Mouse (Mus musculus) intestine, postnatal 0 days (tissue): ENCODE measurements around the gene Samd8. TPM values are rescaled to one million over a fixed set of nuclear protein-coding genes. Genes with fewer than 3 reads are reported as not detected.

Experiments used
- ATAC-seq: fragments of 200-750 bp; cut with Nextera tagmentation; 2 replicates; pipeline ENCODE4 v1.8.0; 2017; ENCODE audit warnings: mild to moderate bottlenecking, moderate TSS enrichment, moderate library complexity
- H3K27ac ChIP-seq: fragments of 300-500 bp; sonication (generic); 2 replicates; pipeline ENCODE4 v1.5.1; 2014; ENCODE audit warnings: mild to moderate bottlenecking, low read depth, low read length, moderate library complexity
- H3K27me3 ChIP-seq: fragments of 300-500 bp; sonication (generic); replicated peaks from 2 replicates; pipeline ENCODE4 v1.6.1; 2014; ENCODE audit warnings: low read length, mixed read lengths; ENCODE audit not compliant: control insufficient read depth, insufficient read depth
- H3K36me3 ChIP-seq: fragments of 300-500 bp; sonication (generic); 2 replicates; pipeline ENCODE4 v1.6.1; 2014; ENCODE audit warnings: mild to moderate bottlenecking, moderate library complexity; ENCODE audit not compliant: control insufficient read depth, insufficient read depth
- H3K4me1 ChIP-seq: fragments of 300-500 bp; sonication (generic); replicated peaks from 2 replicates; pipeline ENCODE4 v1.6.1; 2014; ENCODE audit warnings: antibody characterized with exemption, low read length, mixed read lengths; ENCODE audit not compliant: control insufficient read depth, insufficient read depth
- H3K4me2 ChIP-seq: fragments of 300-500 bp; sonication (generic); replicated peaks from 2 replicates; pipeline ENCODE4 v1.6.1; 2014; ENCODE audit warnings: low read depth, mild to moderate bottlenecking, moderate library complexity
- H3K4me3 ChIP-seq: fragments of 300-500 bp; sonication (generic); 2 replicates; pipeline ENCODE4 v1.5.1; 2014; ENCODE audit warnings: low read depth, low read length
- H3K9ac ChIP-seq: fragments of 300-500 bp; sonication (generic); 2 replicates; pipeline ENCODE4 v1.6.1; 2014; ENCODE audit warnings: mild to moderate bottlenecking, low read depth, low read length
- H3K9me3 ChIP-seq: fragments of 300-500 bp; sonication (generic); 2 replicates; pipeline ENCODE4 v1.6.1; 2016; ENCODE audit warnings: mixed run types; ENCODE audit not compliant: control insufficient read depth
- CTCF ChIP-seq: sonication (generic); IDR thresholded peaks from 2 replicates; pipeline ENCODE4 v1.5.1; 2016; ENCODE audit warnings: low read depth, mild to moderate bottlenecking, control low read depth, antibody characterized with exemption, moderate library complexity
- WGBS: fragments of 180-500 bp; shearing (Covaris S2); extraction: QIAGEN DNeasy Blood & Tissue Kit; methylation state at CpG from one replicate; pipeline ENCODE4 v1.1.7; 2014; 5-methylcytosine and 5-hydroxymethylcytosine counted together
- polyA plus RNA-seq: library from polyadenylated mRNA; unstranded; fragments of >200 nt; fragmentation: Nextera tagmentation; extraction: Ambion mirVana; gene quantifications from 2 replicates; pipeline ENCODE4 v1.2.1, GENCODE M21; 2015

Samd8 gene
- polyA plus RNA-seq, 1 experiment from 2014 or later, result 16.3 TPM

DNA sequence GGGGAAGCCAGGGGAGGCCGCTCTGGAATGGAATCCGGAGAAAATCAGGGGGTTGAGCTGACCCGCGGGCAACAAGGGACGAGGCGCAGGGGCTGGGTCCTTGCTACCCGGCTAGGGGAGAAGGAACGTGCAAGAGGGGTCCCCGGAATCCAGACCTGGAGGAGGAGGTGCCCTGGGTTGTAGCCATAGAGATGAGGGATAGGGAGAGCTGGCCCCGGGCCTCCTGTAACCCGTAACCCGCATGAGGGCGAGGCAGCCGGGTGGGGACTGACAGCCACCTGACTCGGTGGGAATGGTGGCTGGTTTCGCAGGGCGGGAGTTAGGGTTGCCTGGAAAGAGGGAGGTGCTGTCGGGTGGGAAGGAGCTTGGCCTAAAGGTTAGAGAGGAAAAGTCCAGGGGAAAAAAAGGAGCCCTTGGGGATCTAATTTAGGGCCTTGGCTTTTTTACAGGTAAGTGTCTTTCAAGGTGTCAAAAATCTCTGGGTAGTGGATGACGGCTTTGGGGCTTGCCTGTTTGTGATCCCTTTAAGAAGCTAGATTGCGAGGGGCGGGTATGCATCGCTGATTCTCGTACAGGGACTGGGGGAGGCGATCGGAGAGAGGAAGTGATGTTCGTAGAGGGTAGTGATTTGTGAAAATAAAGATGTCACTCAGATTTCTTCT, 681 bp downstream of the Samd8 start, which contains the start of gene Dusp13:
TSS of gene Dusp13 (minus strand) at position 301 of the 662 bp plus-strand sequence.
- WGBS, result under 1% methylated on average over 26 of the region's 26 CpGs
- no peaks in the 10 kb centered on the region for H3K36me3 ChIP-seq
- peak; percentile 76 for ATAC-seq
- no peaks in the 10 kb centered on the region for H3K27me3 ChIP-seq
- H3K9ac ChIP-seq, result peak within 1 kb of the TSS; percentile 97
- TF ChIP-seq CTCF, result no peak
- no peaks in the 10 kb centered on the region for H3K9me3 ChIP-seq
- peak within 1 kb of the TSS; percentile 100 for H3K4me3 ChIP-seq
- H3K4me2 ChIP-seq, result peak within 1 kb of the TSS; percentile 79
- H3K4me1 ChIP-seq, result peaks cover 5% of the 10 kb centered on the region; the same call in 1 of the 2 replicates
- H3K27ac ChIP-seq, result peak within 1 kb of the TSS; percentile 91

DNA sequence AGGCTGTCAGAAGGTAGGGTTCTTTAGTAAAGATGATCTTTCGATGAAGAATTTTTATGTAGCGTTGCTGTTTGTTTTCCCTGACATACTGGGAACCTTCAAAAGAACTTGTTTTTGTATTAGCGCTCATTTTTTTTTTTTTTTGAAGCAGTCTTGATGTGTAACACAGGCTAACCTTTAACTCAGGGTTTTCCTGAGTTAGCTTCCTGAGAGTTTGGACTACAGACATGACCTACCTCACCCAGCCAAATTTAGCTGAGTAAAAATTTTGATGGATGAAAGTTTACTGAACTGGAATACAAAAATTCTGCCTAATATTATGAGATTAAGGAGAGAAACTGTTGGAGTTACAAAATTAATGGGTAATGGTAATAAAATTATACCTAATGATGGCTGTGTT, 2.1 kb downstream of the Samd8 start:
- H3K27me3 ChIP-seq, result no peaks in the 10 kb centered on the region
- H3K36me3 ChIP-seq, result no peaks in the 10 kb centered on the region
- 84% methylated on average over 3 of the region's 3 CpGs for WGBS
- no peak overlapping the region for H3K27ac ChIP-seq
- H3K4me1 ChIP-seq, result peaks cover 5% of the 10 kb centered on the region; the same call in 1 of the 2 replicates
- no peak overlapping the region for H3K9ac ChIP-seq
- no peak overlapping the region for H3K4me3 ChIP-seq
- no peaks in the 10 kb centered on the region for H3K9me3 ChIP-seq
- no peak for ATAC-seq
- H3K4me2 ChIP-seq, result peak overlapping the region; percentile 79
- no peak for TF ChIP-seq CTCF

DNA sequence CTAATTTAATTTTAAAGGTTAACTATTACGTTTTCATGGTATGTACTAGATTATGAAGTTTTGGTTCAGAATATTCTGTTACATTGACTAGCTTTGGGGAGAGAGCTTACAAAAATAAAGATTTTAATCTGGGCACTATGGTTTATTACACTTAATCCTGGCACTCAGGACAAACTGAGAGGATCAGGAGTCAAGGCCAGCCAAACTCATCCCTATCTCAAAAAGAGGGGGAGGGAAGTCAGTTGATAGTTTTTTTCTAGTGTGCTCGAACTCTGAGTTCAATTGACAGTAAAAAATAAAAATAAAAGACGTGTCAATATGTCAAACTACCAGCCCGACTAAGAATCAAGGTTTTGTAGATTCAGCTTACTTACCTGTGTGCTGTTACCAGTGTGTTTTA, 3.0 kb downstream of the Samd8 start:
- ATAC-seq, result no peak
- no peaks in the 10 kb centered on the region for H3K27me3 ChIP-seq
- H3K4me1 ChIP-seq, result peaks cover 5% of the 10 kb centered on the region; the same call in 1 of the 2 replicates
- no peaks in the 10 kb centered on the region for H3K36me3 ChIP-seq
- H3K9me3 ChIP-seq, result no peaks in the 10 kb centered on the region
- H3K4me2 ChIP-seq, result no peak overlapping the region
- H3K4me3 ChIP-seq, result no peak overlapping the region
- no peak overlapping the region for H3K9ac ChIP-seq
- no peak overlapping the region for H3K27ac ChIP-seq
- no peak for TF ChIP-seq CTCF
- WGBS, result 67% methylated on average over 4 of the region's 4 CpGs

DNA sequence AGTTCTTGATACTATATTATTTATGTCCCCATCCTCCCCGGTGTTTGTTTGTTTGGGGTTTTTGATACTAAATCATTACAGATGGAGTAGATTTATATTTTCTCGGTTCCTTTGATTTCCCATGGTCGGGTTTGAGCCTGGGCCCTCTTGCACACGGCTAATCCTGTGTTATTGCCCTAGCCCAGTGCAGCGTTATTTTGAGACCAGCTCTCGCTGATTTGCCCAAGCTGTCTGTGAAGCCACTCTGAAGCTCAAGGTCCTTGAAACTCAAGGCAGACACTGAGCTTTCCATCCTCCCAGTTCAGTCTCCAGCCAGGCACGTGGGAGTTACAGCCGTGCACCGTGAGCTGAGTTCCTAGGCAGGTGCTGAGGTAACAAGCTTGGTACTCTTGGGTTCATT, 11.2 kb downstream of the Samd8 start:
- no peaks in the 10 kb centered on the region for H3K36me3 ChIP-seq
- WGBS, result 79% methylated on average over 9 of the region's 9 CpGs
- no peak overlapping the region for H3K4me3 ChIP-seq
- H3K4me1 ChIP-seq, result 0 out of 2 replicates have a peak, but pooled peaks cover 4% of the 10 kb centered on the region
- H3K27me3 ChIP-seq, result no peaks in the 10 kb centered on the region
- TF ChIP-seq CTCF, result no peak
- H3K9ac ChIP-seq, result no peak overlapping the region
- no peak for ATAC-seq
- H3K27ac ChIP-seq, result no peak overlapping the region
- H3K9me3 ChIP-seq, result no peaks in the 10 kb centered on the region
- H3K4me2 ChIP-seq, result no peak overlapping the region

DNA sequence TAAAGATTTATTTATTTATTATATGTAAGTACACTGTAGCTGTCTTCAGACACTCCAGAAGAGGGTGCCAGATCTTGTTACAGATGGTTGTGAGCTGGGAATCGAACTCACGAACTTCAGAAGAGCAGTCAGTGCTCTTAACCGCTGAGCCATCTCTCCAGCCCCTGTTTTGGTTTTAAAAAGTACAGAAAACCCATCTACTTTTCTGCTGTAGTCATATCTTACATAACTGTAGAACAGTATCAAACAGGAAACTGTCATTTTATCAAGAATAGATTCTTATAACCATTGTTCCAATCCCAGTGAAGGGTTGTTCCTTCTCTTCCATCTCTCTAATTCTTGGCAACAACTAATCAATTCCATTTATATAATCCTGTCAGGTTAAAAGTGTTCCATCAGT, 13.4 kb downstream of the Samd8 start:
- ATAC-seq, result no peak
- Histone ChIP-seq H3K9ac (no peak overlapping the region), H3K4me3 (no peak overlapping the region), H3K36me3 (no peaks in the 10 kb centered on the region), H3K27me3 (no peaks in the 10 kb centered on the region), H3K9me3 (no peaks in the 10 kb centered on the region), H3K4me2 (no peak overlapping the region), H3K27ac (no peak overlapping the region), H3K4me1 (peaks cover 4% of the 10 kb centered on the region; the same call in 1 of the 2 replicates)
- WGBS, result 90% methylated on average over 3 of the region's 3 CpGs
- TF ChIP-seq CTCF, result no peak

DNA sequence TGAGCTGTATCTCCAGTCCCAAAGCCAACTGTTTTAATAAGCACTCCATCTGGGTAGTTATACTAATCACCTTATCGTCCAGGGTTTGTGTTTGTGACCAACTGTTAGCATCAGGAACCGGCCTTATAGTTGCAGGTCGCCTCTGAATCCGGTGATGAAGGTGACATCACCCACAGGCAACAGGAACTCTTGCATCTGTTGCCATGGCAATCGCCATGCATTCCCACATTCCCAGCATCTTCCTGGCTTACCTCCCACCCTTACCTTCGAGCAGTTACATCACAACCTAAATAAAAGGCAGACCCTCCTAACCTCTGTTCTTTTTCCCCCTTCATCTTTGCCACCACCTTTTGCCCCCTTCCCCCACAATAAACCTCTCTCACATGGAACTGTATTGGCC, 14.3 kb downstream of the Samd8 start:
- no peak for ATAC-seq
- Histone ChIP-seq H3K9me3 (no peaks in the 10 kb centered on the region), H3K36me3 (no peaks in the 10 kb centered on the region), H3K4me3 (no peak overlapping the region), H3K4me2 (no peak overlapping the region), H3K9ac (no peak overlapping the region), H3K4me1 (peaks cover 4% of the 10 kb centered on the region; the same call in 1 of the 2 replicates), H3K27me3 (no peaks in the 10 kb centered on the region), H3K27ac (no peak overlapping the region)
- no peak for TF ChIP-seq CTCF
- WGBS, result 82% methylated on average over 6 of the region's 6 CpGs
